Mouse (Mus musculus) limb, embryonic 13.5 days (tissue): ENCODE data around the gene Myo18a. TPM values are rescaled to one million over a fixed set of nuclear protein-coding genes. Genes with fewer than 3 reads are reported as not detected.

Experiments used
- ATAC-seq: fragments of 200-750 bp; cut with Nextera tagmentation; 2 replicates; pipeline ENCODE4 v1.8.0; 2017; ENCODE audit warnings: low read depth, moderate number of reproducible peaks, moderate TSS enrichment; ENCODE audit not compliant: low FRiP score
- H3K27ac ChIP-seq: fragments of 300-500 bp; sonication (generic); 2 replicates; pipeline ENCODE4 v1.5.1; 2015; ENCODE audit warnings: inconsistent platforms, mild to moderate bottlenecking, moderate library complexity
- H3K27me3 ChIP-seq: fragments of 300-500 bp; sonication (generic); 2 replicates; pipeline ENCODE4 v1.6.1; 2015; ENCODE audit warnings: mild to moderate bottlenecking, inconsistent platforms
- H3K36me3 ChIP-seq: fragments of 300-500 bp; sonication (generic); 2 replicates; pipeline ENCODE4 v1.6.1; 2015; ENCODE audit warnings: inconsistent platforms, mild to moderate bottlenecking, moderate library complexity
- H3K4me1 ChIP-seq: fragments of 300-500 bp; sonication (generic); 2 replicates; pipeline ENCODE4 v1.6.1; 2015; ENCODE audit warnings: inconsistent platforms
- H3K4me2 ChIP-seq: fragments of 300-500 bp; sonication (generic); replicated peaks from 2 replicates; pipeline ENCODE4 v1.6.1; 2015; ENCODE audit warnings: inconsistent platforms, mild to moderate bottlenecking, moderate library complexity
- H3K4me3 ChIP-seq: fragments of 300-500 bp; sonication (generic); 2 replicates; pipeline ENCODE4 v1.5.1; 2015; ENCODE audit warnings: moderate library complexity, mild to moderate bottlenecking, inconsistent platforms
- H3K9ac ChIP-seq: fragments of 300-500 bp; sonication (generic); 2 replicates; pipeline ENCODE4 v1.6.1; 2015; ENCODE audit warnings: mild to moderate bottlenecking, inconsistent platforms
- H3K9me3 ChIP-seq: fragments of 300-500 bp; sonication (generic); 2 replicates; pipeline ENCODE4 v1.6.1; 2016; ENCODE audit warnings: inconsistent platforms
- WGBS: fragments of 180-500 bp; shearing (Covaris S2); methylation state at CpG from one replicate; pipeline ENCODE4 v1.1.7; 2015; 5-methylcytosine and 5-hydroxymethylcytosine counted together
- polyA plus RNA-seq: library from polyadenylated mRNA; unstranded; fragments of >200 nt; fragmentation: Nextera tagmentation; extraction: Ambion mirVana; gene quantifications from 2 replicates; pipeline ENCODE4 v1.2.1, GENCODE M21; 2015

The Myo18a gene
- polyA plus RNA-seq, 1 experiment from 2014 or later = 40.5 TPM

- WGBS = 66% methylated on average over 5 of the region's 5 CpGs
Observed at GRCm38 (mm10) chr11:77752525-77752924, 10.5 kb upstream of the Myo18a start.

GRCm38 (mm10) chr11:77753469-77753868 is 9.6 kb upstream of the Myo18a start:
- no peak overlapping the region for H3K9ac ChIP-seq
- H3K27ac ChIP-seq = no peak overlapping the region
- no peaks in the 10 kb centered on the region for H3K36me3 ChIP-seq
- H3K27me3 ChIP-seq = no peaks in the 10 kb centered on the region
- no peaks in the 10 kb centered on the region for H3K9me3 ChIP-seq
- no peak overlapping the region for H3K4me3 ChIP-seq
- no peak overlapping the region for H3K4me2 ChIP-seq
- WGBS = 56% methylated on average over 3 of the region's 3 CpGs
- ATAC-seq = no peak
- H3K4me1 ChIP-seq = no peaks in the 10 kb centered on the region

More at GRCm38 (mm10) chr11:77752525-77752924, 10.5 kb upstream of the Myo18a start:
- Histone ChIP-seq H3K4me2 (no peak overlapping the region), H3K27me3 (no peaks in the 10 kb centered on the region), H3K36me3 (no peaks in the 10 kb centered on the region), H3K4me3 (no peak overlapping the region), H3K4me1 (no peaks in the 10 kb centered on the region), H3K9me3 (no peaks in the 10 kb centered on the region), H3K9ac (no peak overlapping the region), H3K27ac (no peak overlapping the region)
- ATAC-seq = no peak

GRCm38 (mm10) chr11:77760031-77760430 is 3.0 kb upstream of the Myo18a start:
- ATAC-seq = no peak
- Histone ChIP-seq H3K36me3 (no peaks in the 10 kb centered on the region), H3K4me1 (peaks cover 20% of the 10 kb centered on the region), H3K27me3 (no peaks in the 10 kb centered on the region), H3K9ac (no peak overlapping the region), H3K9me3 (no peaks in the 10 kb centered on the region), H3K4me2 (no peak overlapping the region), H3K27ac (no peak overlapping the region), H3K4me3 (no peak overlapping the region)
- 80% methylated on average over 4 of the region's 4 CpGs for WGBS

GRCm38 (mm10) chr11:77763673-77764340 is 761 bp downstream of the Myo18a start:
- no peaks in the 10 kb centered on the region for H3K36me3 ChIP-seq
- peak overlapping the region; percentile 87 for H3K4me3 ChIP-seq
- H3K9ac ChIP-seq = peak overlapping the region; percentile 92
- peak overlapping the region; percentile 87 for H3K27ac ChIP-seq
- peak; percentile 39 for ATAC-seq
- H3K4me1 ChIP-seq = peaks cover 41% of the 10 kb centered on the region
- no peaks in the 10 kb centered on the region for H3K9me3 ChIP-seq
- no peaks in the 10 kb centered on the region for H3K27me3 ChIP-seq
- peak overlapping the region; percentile 92 for H3K4me2 ChIP-seq
- 5% methylated on average over 26 of the region's 26 CpGs for WGBS

GRCm38 (mm10) chr11:77764694-77765458 is 1.8 kb downstream of the Myo18a start:
- Histone ChIP-seq H3K9me3 (no peaks in the 10 kb centered on the region), H3K27ac (no peak overlapping the region), H3K4me3 (peak overlapping the region; percentile 87), H3K27me3 (no peaks in the 10 kb centered on the region), H3K36me3 (no peaks in the 10 kb centered on the region), H3K4me2 (peak overlapping the region; percentile 92), H3K4me1 (peaks cover 41% of the 10 kb centered on the region), H3K9ac (no peak overlapping the region)
- WGBS = 58% methylated on average over 9 of the region's 9 CpGs
- ATAC-seq = no peak

- no peak for ATAC-seq
- Histone ChIP-seq H3K4me1 (peaks cover 41% of the 10 kb centered on the region), H3K9me3 (no peaks in the 10 kb centered on the region), H3K4me2 (peak overlapping the region; percentile 92), H3K27ac (no peak overlapping the region), H3K27me3 (no peaks in the 10 kb centered on the region), H3K9ac (no peak overlapping the region), H3K36me3 (no peaks in the 10 kb centered on the region), H3K4me3 (0 out of 2 replicates have a peak overlapping the region, but pooled peaks have one; percentile 87)
- 40% methylated on average over 4 of the region's 4 CpGs for WGBS
Observed at GRCm38 (mm10) chr11:77765459-77765777, 2.4 kb downstream of the Myo18a start.

GRCm38 (mm10) chr11:77766351-77767001 is 3.4 kb downstream of the Myo18a start:
- Histone ChIP-seq H3K4me2 (peak overlapping the region; percentile 92), H3K9me3 (no peaks in the 10 kb centered on the region), H3K4me1 (peaks cover 41% of the 10 kb centered on the region), H3K27me3 (no peaks in the 10 kb centered on the region), H3K36me3 (no peaks in the 10 kb centered on the region), H3K4me3 (peak overlapping the region; percentile 38), H3K27ac (peak overlapping the region; percentile 48; the same call in 1 of the 2 replicates), H3K9ac (peak overlapping the region; percentile 67)
- ATAC-seq = peak; percentile 43; the same call in 1 of the 2 replicates
- whole genome bisulfite sequencing = 4% methylated on average over 35 of the region's 35 CpGs

- peaks cover 36% of the 10 kb centered on the region for H3K4me1 ChIP-seq
- no peak overlapping the region for H3K9ac ChIP-seq
- H3K36me3 ChIP-seq = no peaks in the 10 kb centered on the region
- no peaks in the 10 kb centered on the region for H3K9me3 ChIP-seq
- H3K4me2 ChIP-seq = no peak overlapping the region
- no peak overlapping the region for H3K27ac ChIP-seq
- no peak for ATAC-seq
- H3K27me3 ChIP-seq = no peaks in the 10 kb centered on the region
- 77% methylated on average over 4 of the region's 4 CpGs for WGBS
- no peak overlapping the region for H3K4me3 ChIP-seq
Observed at GRCm38 (mm10) chr11:77769496-77769895, 6.5 kb downstream of the Myo18a start.

- H3K4me2 ChIP-seq = no peak overlapping the region
- H3K27ac ChIP-seq = no peak overlapping the region
- no peaks in the 10 kb centered on the region for H3K27me3 ChIP-seq
- H3K36me3 ChIP-seq = no peaks in the 10 kb centered on the region
- no peak overlapping the region for H3K9ac ChIP-seq
- no peak for ATAC-seq
- peaks cover 28% of the 10 kb centered on the region for H3K4me1 ChIP-seq
- 78% methylated on average over 8 of the region's 8 CpGs for WGBS
- no peak overlapping the region for H3K4me3 ChIP-seq
- no peaks in the 10 kb centered on the region for H3K9me3 ChIP-seq
Observed at GRCm38 (mm10) chr11:77770346-77770745, 7.3 kb downstream of the Myo18a start.

- Histone ChIP-seq H3K9me3 (no peaks in the 10 kb centered on the region), H3K27ac (peak overlapping the region; percentile 28; the same call in 1 of the 2 replicates), H3K4me1 (peaks cover 19% of the 10 kb centered on the region), H3K4me2 (no peak overlapping the region), H3K9ac (0 out of 2 replicates have a peak overlapping the region, but pooled peaks have one; percentile 26), H3K36me3 (peaks cover 2% of the 10 kb centered on the region), H3K27me3 (no peaks in the 10 kb centered on the region), H3K4me3 (no peak overlapping the region)
- no peak for ATAC-seq
- 70% methylated on average over 8 of the region's 8 CpGs for WGBS
Observed at GRCm38 (mm10) chr11:77771879-77772713, 9.1 kb downstream of the Myo18a start.

- H3K4me1 ChIP-seq = peaks cover 17% of the 10 kb centered on the region
- peak; percentile 57; the same call in 1 of the 2 replicates for ATAC-seq
- H3K4me3 ChIP-seq = no peak overlapping the region
- H3K9ac ChIP-seq = no peak overlapping the region; the same call in 1 of the 2 replicates
- WGBS = 34% methylated on average over 9 of the region's 9 CpGs
- 0 out of 2 replicates have a peak overlapping the region, but pooled peaks have one; percentile 11 for H3K4me2 ChIP-seq
- H3K27me3 ChIP-seq = no peaks in the 10 kb centered on the region
- peak overlapping the region; percentile 67; the same call in 1 of the 2 replicates for H3K27ac ChIP-seq
- H3K36me3 ChIP-seq = peaks cover 27% of the 10 kb centered on the region
- no peaks in the 10 kb centered on the region for H3K9me3 ChIP-seq
Observed at GRCm38 (mm10) chr11:77775701-77776400, 12.8 kb downstream of the Myo18a start.
